Mouse (Mus musculus) liver, embryonic 12.5 days (tissue): ENCODE results near the gene Zfp866. TPM values are rescaled to one million over a fixed set of nuclear protein-coding genes. Genes with fewer than 3 reads are reported as not detected.

ENCODE experiments used
- ATAC-seq: fragments of 200-750 bp; cut with Nextera tagmentation; 2 replicates; pipeline ENCODE4 v1.8.0; 2017; ENCODE audit warnings: moderate number of reproducible peaks, mild to moderate bottlenecking, moderate library complexity
- H3K27ac ChIP-seq: fragments of 300-500 bp; sonication (generic); 2 replicates; pipeline ENCODE4 v1.5.1; 2016; ENCODE audit warnings: mild to moderate bottlenecking
- H3K27me3 ChIP-seq: fragments of 300-500 bp; sonication (generic); replicated peaks from 2 replicates; pipeline ENCODE4 v1.6.1; 2016; ENCODE audit warnings: mild to moderate bottlenecking, moderate library complexity
- H3K36me3 ChIP-seq: fragments of 300-500 bp; sonication (generic); 2 replicates; pipeline ENCODE4 v1.6.1; 2016; ENCODE audit warnings: mild to moderate bottlenecking, moderate library complexity
- H3K4me1 ChIP-seq: fragments of 300-500 bp; sonication (generic); 2 replicates; pipeline ENCODE4 v1.6.1; 2016
- H3K4me2 ChIP-seq: fragments of 300-500 bp; sonication (generic); 2 replicates; pipeline ENCODE4 v1.6.1; 2016; ENCODE audit warnings: mild to moderate bottlenecking, moderate library complexity
- H3K4me3 ChIP-seq: fragments of 300-500 bp; sonication (generic); 2 replicates; pipeline ENCODE4 v1.5.1; 2016; ENCODE audit warnings: mild to moderate bottlenecking, moderate library complexity
- H3K9ac ChIP-seq: fragments of 300-500 bp; sonication (generic); 2 replicates; pipeline ENCODE4 v1.6.1; 2016; ENCODE audit warnings: mild to moderate bottlenecking, moderate library complexity
- H3K9me3 ChIP-seq: fragments of 300-500 bp; sonication (generic); replicated peaks from 2 replicates; pipeline ENCODE4 v1.6.1; 2016; ENCODE audit warnings: mild to moderate bottlenecking, moderate library complexity
- WGBS: fragments of 180-500 bp; shearing (Covaris S2); methylation state at CpG from one replicate; pipeline ENCODE4 v1.1.7; 2016; ENCODE audit not compliant: insufficient replicate concordance; 5-methylcytosine and 5-hydroxymethylcytosine counted together
- polyA plus RNA-seq: library from polyadenylated mRNA; unstranded; fragments of >200 nt; fragmentation: Nextera tagmentation; extraction: Ambion mirVana; gene quantifications from 2 replicates; pipeline ENCODE4 v1.2.1, GENCODE M21; 2016

Zfp866 gene
- 10.9 and 12.3 TPM in 2 replicates for polyA plus RNA-seq

GRCm38 (mm10) chr8:69790773-69791367, at the start of gene Zfp866, which contains the start of gene Atp13a1:
TSS of gene Zfp866 (minus strand) at chr8:69791178.
TSS of gene Atp13a1 (plus strand) at chr8:69791163.
- Histone ChIP-seq H3K27me3 (no peaks in the 10 kb centered on the region), H3K9ac (peak within 1 kb of the TSS; percentile 94), H3K4me3 (peak within 1 kb of the TSS; percentile 100), H3K4me1 (peaks cover 36% of the 10 kb centered on the region), H3K4me2 (peak within 1 kb of the TSS; percentile 87), H3K27ac (peak within 1 kb of the TSS; percentile 99), H3K9me3 (no peaks in the 10 kb centered on the region), H3K36me3 (peaks cover 32% of the 10 kb centered on the region)
- under 1% methylated on average over 38 of the region's 38 CpGs for WGBS
- ATAC-seq, result peak; percentile 93

DNA sequence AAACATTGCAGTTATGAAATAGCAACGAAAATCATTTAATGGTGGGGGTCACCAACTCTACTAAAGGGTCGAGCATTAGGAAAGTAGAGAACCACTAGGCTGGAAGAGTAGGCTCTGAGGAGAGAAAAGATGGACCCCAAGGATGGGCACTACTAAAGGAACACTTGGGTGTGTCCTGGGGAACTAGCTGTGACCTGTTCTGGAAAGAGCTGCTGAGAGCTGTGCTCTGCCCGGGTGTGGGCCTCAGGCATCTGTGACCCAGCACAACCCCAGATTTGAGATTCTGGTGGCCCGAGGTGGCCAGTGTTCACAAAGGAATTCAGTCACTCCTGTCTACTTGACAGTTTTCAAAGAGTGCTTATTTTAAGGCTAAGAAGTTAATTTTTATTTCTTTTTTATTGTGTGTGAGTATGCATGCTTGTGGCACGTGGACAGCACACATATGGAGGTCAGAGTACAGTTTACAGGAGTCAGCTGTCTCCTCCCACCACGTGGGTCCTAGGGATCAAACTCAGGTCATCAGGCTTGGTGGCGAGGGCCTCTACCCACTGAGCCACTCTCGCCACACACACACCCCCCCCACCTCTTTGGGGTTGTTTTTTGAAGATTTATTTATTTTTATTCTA, 46.2 kb upstream of the Zfp866 start:
- Histone ChIP-seq H3K9ac (no peak overlapping the region), H3K27ac (no peak overlapping the region), H3K4me2 (no peak overlapping the region), H3K4me1 (peaks cover 15% of the 10 kb centered on the region), H3K9me3 (no peaks in the 10 kb centered on the region), H3K4me3 (no peak overlapping the region), H3K27me3 (peaks cover 3% of the 10 kb centered on the region; the same call in 1 of the 2 replicates), H3K36me3 (no peaks in the 10 kb centered on the region)
- 56% methylated on average over 8 of the region's 8 CpGs for WGBS
- no peak for ATAC-seq

DNA sequence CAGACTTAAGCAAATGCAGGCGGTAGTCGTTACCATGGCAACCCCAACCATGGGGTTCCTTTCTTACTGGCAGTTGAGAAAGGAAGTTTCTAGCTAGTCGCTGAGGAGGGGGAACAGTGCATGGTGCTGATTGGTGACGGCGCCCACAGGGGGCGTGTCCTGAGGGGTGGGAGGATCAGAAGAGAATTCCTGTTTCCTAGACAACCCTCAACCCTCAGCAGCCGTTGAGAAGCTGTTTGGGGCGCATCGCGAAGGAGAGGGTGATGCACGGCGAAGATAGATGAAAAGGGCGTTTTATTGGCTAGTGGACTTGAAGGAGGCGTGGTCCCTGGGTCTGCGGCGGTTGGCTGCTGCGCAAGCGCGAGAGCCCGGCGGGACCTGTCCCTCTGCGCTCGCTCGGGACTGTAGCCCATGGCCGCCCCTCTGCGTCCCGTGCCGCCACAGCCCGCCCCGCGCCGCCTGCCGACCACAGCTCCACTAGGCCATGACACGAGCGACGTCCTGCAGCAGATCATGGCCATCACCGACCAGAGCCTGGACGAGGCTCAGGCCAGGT, 41.4 kb upstream of the Zfp866 start, which contains the start of gene Pbx4:
Gene Pbx4, plus strand, starts transcription at position 194 of the 556 bp plus-strand sequence.
- Histone ChIP-seq H3K4me2 (peak within 1 kb of the TSS; percentile 90), H3K36me3 (0 out of 2 replicates have a peak, but pooled peaks cover 3% of the 10 kb centered on the region), H3K27ac (no peak within 1 kb of the TSS), H3K4me3 (peak within 1 kb of the TSS; percentile 64), H3K27me3 (peaks cover 3% of the 10 kb centered on the region; the same call in 1 of the 2 replicates), H3K9me3 (no peaks in the 10 kb centered on the region), H3K4me1 (peaks cover 24% of the 10 kb centered on the region), H3K9ac (peak within 1 kb of the TSS; percentile 67)
- 2% methylated on average over 38 of the region's 38 CpGs for WGBS
- ATAC-seq, result peak; percentile 93

DNA sequence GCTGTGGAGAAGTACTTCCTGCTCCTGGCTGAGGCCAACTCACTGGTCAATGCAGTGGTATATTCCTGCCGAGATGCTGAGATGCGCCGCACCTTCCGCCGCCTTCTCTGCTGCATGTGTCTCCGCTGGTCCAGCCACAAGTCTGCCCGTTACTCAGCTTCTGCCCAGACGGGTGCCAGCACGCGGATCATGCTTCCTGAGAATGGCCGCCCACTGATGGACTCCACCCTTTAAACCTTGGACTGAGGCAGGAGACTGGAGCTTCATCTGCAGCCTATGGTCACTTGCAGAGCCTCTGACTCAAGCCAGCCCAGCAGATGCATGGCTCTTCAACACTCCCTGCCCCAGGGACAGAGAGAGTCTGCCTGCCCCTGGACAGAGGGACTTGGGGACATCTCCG, 35.4 kb upstream of the Zfp866 start:
- no peaks in the 10 kb centered on the region for H3K27me3 ChIP-seq
- no peak for ATAC-seq
- 87% methylated on average over 12 of the region's 12 CpGs for WGBS

GRCm38 (mm10) chr8:69822386-69823191, 31.6 kb upstream of the Zfp866 start, which contains the start of gene Lpar2:
TSS of gene Lpar2 (plus strand) at chr8:69822429.
- ATAC-seq, result peak; percentile 56
- Histone ChIP-seq H3K36me3 (peaks cover 25% of the 10 kb centered on the region), H3K9ac (peak within 1 kb of the TSS; percentile 55), H3K4me2 (peak within 1 kb of the TSS; percentile 82), H3K4me3 (peak within 1 kb of the TSS; percentile 58), H3K9me3 (no peaks in the 10 kb centered on the region), H3K4me1 (peaks cover 25% of the 10 kb centered on the region), H3K27ac (0 out of 2 replicates have a peak within 1 kb of the TSS, but pooled peaks have one; percentile 27), H3K27me3 (0 out of 2 replicates have a peak, but pooled peaks cover 4% of the 10 kb centered on the region)
- WGBS, result 5% methylated on average over 29 of the region's 35 CpGs

More for the DNA sequence above, 35.4 kb upstream of the Zfp866 start:
- Histone ChIP-seq H3K4me1 (peaks cover 26% of the 10 kb centered on the region), H3K27ac (no peak overlapping the region), H3K36me3 (peaks cover 18% of the 10 kb centered on the region; the same call in 1 of the 2 replicates), H3K9ac (no peak overlapping the region), H3K4me2 (no peak overlapping the region), H3K9me3 (no peaks in the 10 kb centered on the region), H3K4me3 (no peak overlapping the region)

DNA sequence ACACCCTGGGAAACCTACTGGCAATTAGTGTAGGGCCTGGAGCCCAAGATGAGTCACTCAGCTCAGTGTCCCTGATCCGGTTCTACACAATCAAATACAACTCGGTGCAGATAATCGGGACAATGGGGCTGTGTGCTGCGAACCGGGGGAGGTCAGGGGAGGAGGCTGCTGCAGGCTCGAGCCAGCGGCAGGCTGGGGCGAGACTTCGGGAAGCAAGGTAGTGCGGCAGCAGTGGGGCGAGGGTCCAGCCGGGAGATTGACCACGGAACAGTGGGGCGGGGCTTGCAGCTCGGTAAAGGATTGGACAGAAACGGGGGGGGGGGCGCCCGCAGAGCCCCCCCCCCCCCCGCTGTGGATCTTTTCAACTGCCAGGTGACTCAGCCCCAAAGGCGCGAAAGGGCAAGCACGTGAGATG, 31.0 kb upstream of the Zfp866 start:
- Histone ChIP-seq H3K27ac (no peak overlapping the region), H3K27me3 (0 out of 2 replicates have a peak, but pooled peaks cover 4% of the 10 kb centered on the region), H3K4me1 (peaks cover 25% of the 10 kb centered on the region), H3K4me2 (peak overlapping the region; percentile 82), H3K9ac (peak overlapping the region; percentile 55), H3K36me3 (peaks cover 30% of the 10 kb centered on the region), H3K4me3 (peak overlapping the region; percentile 58), H3K9me3 (no peaks in the 10 kb centered on the region)
- ATAC-seq, result peak; percentile 15; the same call in 1 of the 2 replicates
- 0% methylated on average over 13 of the region's 22 CpGs for WGBS

DNA sequence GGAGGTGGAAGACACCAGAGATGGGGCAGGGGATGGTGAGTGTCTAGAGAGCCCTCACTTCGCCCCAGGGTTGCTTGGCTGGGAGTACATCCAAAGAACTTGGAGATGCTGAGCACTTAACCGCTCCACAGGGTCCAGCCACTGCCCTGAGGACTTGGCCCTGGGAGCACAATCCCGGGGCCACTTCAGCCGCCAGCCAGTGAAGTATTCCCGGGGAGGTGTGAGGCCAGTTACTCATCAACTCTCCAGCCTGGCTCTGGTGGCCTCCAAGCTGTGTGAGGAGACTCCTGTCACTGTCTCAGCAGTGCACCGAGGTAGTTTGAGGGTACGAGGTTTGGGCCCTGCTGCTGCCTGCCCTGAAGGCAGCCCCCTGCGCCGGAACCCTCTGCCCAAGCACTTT, 29.5 kb upstream of the Zfp866 start:
- WGBS, result 73% methylated on average over 9 of the region's 9 CpGs
- Histone ChIP-seq H3K9me3 (no peaks in the 10 kb centered on the region), H3K4me1 (peaks cover 25% of the 10 kb centered on the region), H3K27me3 (0 out of 2 replicates have a peak, but pooled peaks cover 4% of the 10 kb centered on the region), H3K9ac (no peak overlapping the region), H3K4me3 (no peak overlapping the region), H3K27ac (no peak overlapping the region), H3K36me3 (peaks cover 35% of the 10 kb centered on the region), H3K4me2 (no peak overlapping the region)
- no peak for ATAC-seq

GRCm38 (mm10) chr8:69815396-69815795, 24.4 kb upstream of the Zfp866 start:
- H3K4me2 ChIP-seq, result no peak overlapping the region
- no peak overlapping the region for H3K27ac ChIP-seq
- no peak overlapping the region for H3K4me3 ChIP-seq
- H3K9ac ChIP-seq, result no peak overlapping the region
- H3K36me3 ChIP-seq, result peaks cover 67% of the 10 kb centered on the region
- WGBS, result 82% methylated on average over 4 of the region's 4 CpGs
- H3K27me3 ChIP-seq, result 0 out of 2 replicates have a peak, but pooled peaks cover 2% of the 10 kb centered on the region
- no peak for ATAC-seq
- H3K9me3 ChIP-seq, result no peaks in the 10 kb centered on the region
- no peaks in the 10 kb centered on the region for H3K4me1 ChIP-seq

GRCm38 (mm10) chr8:69814881-69815280, 23.9 kb upstream of the Zfp866 start:
- peaks cover under 1% of the 10 kb centered on the region; the same call in 1 of the 2 replicates for H3K4me1 ChIP-seq
- H3K27ac ChIP-seq, result no peak overlapping the region
- H3K36me3 ChIP-seq, result peaks cover 72% of the 10 kb centered on the region
- no peaks in the 10 kb centered on the region for H3K27me3 ChIP-seq
- no peak overlapping the region for H3K4me2 ChIP-seq
- ATAC-seq, result no peak
- no peak overlapping the region for H3K9ac ChIP-seq
- WGBS, result 72% methylated on average over 2 of the region's 2 CpGs
- H3K4me3 ChIP-seq, result no peak overlapping the region
- no peaks in the 10 kb centered on the region for H3K9me3 ChIP-seq

- WGBS, result 40% methylated on average over 3 of the region's 3 CpGs
- Histone ChIP-seq H3K9ac (no peak overlapping the region), H3K9me3 (no peaks in the 10 kb centered on the region), H3K4me2 (peak overlapping the region; percentile 98), H3K36me3 (peaks cover 70% of the 10 kb centered on the region), H3K4me3 (no peak overlapping the region), H3K4me1 (peaks cover 23% of the 10 kb centered on the region), H3K27ac (no peak overlapping the region), H3K27me3 (no peaks in the 10 kb centered on the region)
- ATAC-seq, result no peak
Measured at GRCm38 (mm10) chr8:69809820-69810219, 18.8 kb upstream of the Zfp866 start.

- peak overlapping the region; percentile 98 for H3K4me2 ChIP-seq
- under 1% methylated on average over 23 of the region's 23 CpGs for WGBS
- peak overlapping the region; percentile 72 for H3K9ac ChIP-seq
- no peaks in the 10 kb centered on the region for H3K9me3 ChIP-seq
- ATAC-seq, result peak; percentile 46
- H3K27me3 ChIP-seq, result no peaks in the 10 kb centered on the region
- peak overlapping the region; percentile 17; the same call in 1 of the 2 replicates for H3K27ac ChIP-seq
- peaks cover 68% of the 10 kb centered on the region for H3K36me3 ChIP-seq
- peak overlapping the region; percentile 65 for H3K4me3 ChIP-seq
- peaks cover 23% of the 10 kb centered on the region for H3K4me1 ChIP-seq
Measured at GRCm38 (mm10) chr8:69808864-69809403, 18.0 kb upstream of the Zfp866 start.
